Mouse (Mus musculus) c-Kit-positive CD71-negative TER-119-negative erythroid progenitor cells, embryonic 14.5 days (primary cell): ENCODE data around the gene Gm11084.
"Not testable (repeated sequence)": the region's sequence is repeated elsewhere in the genome, so short reads cannot be mapped to it uniquely, and the experiment has no call there.

Source experiments
- DNase-seq: peaks from one replicate; pipeline ENCODE4 v3.0.0-alpha.2; 2013; ENCODE audit warnings: low read depth

Gene Gm11084

DNA sequence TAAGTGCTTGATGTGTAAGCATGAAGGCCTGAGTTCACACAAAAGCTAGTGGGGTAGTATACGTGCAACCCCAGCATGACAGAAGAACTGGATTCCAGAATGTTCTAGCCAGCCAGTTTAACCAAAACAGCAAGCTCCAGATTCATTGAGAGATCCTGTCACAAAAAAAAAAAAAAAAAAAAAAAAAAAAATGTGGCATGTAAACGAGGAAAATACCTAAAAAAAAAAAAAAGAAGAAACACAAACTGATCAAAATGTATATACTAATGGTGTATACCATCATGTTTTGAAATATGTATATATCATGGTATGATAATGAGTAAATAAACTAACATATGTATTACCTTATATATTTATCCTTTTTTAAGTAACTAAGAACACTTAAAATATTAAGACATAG is 7.6 kb upstream of the Gm11084 start:
- no peak for DNase-seq

DNA sequence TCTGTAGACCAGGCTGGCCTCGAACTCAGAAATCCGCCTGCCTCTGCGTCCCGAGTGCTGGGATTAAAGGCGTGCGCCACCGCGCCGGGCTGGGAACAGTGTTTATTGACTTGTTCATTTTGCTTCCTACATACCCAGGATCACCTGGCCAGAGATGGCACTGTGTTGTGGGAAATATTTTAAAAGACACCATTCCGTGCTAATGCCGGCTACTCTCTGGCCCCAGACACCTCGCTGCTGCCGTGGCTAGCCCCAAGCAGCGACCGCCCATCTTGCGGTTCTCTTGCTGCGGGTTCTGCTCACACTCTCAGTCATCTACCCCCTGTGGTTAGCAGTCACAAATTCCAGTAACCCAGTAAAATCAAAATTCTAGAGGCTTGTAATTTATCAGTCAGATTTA is 6.0 kb upstream of the Gm11084 start:
- no peak for DNase-seq

DNA sequence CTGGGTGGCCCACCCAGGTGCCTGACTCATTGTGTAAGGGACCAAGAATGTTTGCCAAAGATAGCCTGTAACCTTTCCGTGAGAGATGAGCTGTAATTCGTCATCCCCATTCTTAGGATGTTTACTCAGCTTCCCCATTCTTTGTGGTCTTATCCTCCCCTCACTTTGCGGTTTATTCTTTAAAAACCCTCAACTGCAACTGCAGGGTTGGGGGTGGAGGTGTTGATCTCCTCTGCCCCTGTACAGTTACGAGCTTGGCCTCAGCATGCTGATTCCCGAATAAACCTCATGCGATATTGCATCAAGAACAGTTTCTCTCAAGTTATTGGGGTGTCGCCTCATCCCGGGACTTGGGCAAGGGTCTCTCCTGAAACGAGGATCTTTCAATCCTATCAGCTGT is 2.4 kb upstream of the Gm11084 start:
- DNase-seq, result not testable (repeated sequence)

DNA sequence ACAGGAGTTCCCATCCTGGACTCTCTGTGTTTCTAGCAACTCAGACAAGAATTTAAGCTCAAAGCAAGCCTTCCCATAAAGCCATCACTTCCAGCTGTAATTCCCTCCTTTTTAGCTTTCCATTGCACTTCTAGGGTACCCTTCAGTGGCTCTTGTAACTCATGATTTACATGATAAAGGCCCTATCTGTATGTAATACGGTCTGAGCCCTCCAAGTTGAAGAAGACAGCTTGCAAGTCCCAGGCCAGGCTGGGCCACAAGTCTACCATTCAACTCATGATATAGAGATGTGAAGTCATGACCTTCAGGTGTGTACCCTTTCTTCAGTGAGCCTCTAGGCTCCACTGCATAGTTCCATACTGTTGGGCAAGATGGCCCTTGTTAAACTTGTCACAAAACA is 1.0 kb downstream of the Gm11084 start:
- no peak for DNase-seq

DNA sequence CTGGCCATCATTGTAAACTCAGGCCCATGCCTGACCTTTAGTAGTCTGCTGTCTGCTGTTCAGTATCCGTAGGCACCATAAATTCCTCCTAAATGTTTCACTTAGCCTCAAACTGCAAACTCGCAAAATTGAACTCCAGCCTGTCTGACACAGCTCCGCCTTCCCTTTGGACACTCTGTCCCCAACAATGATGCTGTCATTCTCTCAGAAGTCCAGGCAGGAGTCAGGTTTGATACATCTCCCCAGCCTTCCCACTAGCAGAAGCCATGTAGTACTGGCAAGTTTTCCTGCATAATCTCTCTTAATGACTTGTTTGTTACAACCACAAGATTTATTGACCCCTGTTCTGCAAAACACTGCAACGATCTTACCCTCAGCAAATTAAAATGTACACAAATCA is 1.7 kb downstream of the Gm11084 start:
- no peak for DNase-seq

DNA sequence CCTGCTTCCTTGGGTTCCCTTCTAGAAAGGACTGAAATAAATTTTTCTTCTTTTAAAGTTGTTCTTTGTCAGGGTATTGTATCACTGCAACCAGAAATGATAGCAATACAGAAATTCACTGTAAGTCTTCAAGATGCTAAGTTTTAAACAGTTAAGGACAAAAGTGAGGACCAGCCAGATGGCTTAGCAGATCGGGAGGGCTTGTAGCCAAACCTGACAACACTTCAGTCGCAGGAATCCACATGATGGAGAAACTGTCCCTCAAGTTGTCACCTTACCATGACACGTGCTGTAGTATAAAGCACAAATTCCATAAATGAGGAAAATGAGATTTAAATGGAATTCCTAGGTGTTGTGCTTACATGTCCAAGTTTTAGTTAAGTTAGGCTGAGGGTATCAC is 3.3 kb downstream of the Gm11084 start:
- no peak for DNase-seq

DNA sequence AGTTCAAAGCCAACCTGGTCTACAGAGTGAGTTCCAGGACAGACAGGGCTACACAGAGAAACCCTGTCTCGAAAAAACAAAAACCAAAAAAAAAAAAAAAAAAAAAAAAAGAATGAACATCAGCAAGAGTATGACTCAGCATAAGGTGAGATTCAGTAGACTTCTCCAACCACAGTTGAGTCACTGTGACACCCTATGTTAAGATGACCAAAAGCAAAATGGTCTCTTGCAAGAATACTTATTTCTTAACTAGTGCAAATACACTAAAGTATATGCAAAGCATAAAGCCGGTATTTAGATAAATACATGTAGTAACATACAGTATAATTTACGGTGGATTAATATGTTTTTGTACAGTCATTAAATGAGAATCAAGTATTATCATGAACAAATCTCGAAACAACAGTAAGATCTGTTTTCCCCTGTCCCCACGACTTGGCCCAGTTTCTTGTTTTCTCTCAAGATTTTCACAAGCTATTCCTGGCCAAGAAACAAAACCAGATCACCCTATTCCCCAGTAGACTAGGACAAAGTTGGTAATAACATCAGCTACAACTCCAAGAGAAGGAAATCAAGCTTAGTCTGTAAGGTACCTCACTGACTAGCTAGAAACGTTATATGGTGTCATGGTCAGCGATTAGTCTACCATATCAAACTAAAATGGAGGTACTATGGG is 4.3 kb downstream of the Gm11084 start:
- no peak for DNase-seq

DNA sequence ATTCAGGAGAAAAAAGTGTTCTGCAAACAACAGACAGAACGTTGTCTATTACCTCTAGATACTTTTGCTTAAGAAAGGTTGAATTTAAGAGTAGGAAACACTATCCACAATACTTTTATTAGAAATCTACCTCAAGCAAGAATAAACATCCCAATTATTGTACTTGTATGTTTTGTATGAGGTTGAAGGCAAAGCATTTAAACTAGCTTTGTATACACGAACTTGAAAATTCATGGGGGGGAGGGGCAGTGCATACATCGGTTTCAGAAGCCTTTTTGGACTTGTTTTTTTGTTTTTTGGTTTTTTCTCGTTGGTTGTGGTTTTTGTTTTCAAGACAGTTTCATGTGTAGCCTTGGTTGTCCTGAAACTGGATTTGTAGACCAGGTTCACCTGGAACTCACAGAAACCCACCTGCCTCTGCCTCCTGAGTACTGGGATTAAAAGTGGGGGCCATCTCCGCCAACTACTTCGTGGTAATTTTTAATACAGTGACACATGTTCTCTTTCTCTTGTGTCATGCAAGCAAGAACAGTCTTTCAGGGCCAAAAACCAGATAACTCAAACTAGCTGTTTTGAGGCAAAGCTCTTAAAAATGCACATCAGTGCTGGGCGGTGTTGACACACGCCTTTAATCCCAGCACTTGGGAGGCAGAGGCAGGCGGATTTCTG is 4.9 kb downstream of the Gm11084 start:
- no peak for DNase-seq

DNA sequence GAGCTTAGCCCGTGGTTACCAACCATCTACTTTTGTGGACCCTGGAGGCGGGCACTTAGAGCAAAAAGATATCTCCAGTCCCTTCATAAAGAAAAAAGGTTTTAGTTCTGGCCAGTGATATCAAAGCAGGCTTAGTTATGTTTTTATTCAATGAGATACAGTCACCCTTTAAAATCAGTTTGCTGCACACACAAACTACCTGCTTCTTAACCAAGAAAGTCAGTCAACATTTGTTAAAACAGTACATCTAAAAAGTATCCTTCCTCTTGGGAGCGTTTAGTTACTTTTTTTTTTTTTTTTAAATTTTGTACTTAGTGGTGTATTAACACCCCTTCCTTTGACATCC is 5.5 kb downstream of the Gm11084 start:
- no peak for DNase-seq

DNA sequence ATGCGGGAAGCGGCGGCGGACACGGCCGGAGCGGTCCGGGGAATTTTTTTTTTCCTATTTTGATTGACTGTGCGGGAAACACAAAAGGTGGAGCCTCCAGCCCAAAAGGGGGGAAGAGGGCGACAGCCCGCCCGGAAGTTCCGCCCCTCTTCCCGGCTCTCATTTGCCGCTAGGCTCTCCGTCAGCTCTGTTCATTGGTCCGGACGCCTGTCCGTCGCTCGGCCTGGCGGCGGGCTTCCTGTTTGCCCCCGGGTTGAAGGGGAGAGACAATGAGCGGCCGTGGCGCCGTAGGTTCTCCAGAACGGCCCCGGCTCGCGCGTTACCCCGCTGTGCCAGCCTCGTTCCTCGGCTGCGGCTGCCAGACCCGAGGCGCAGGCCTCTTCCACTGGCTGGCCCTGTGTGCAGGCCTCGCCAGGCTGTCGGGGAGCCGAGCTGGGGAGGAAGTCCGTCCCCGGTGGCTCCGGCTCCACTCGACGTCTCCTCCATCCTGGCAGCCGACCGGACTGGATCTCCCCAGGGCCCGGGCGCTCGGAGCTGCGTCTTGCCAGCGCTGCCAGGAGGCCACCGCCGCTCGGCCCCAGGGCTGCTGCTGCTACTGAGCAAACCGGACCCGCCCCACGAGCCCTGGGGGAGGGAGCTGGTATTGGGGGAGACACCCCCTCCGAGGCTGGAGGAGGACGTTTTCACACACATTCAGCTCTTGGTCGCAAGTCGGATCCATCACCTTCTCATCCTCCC is 6.0 kb downstream of the Gm11084 start, which contains the start of gene Sp3:
TSS of gene Sp3 (minus strand) at position 110 of the 738 bp plus-strand sequence.
- peak; percentile 90 for DNase-seq

DNA sequence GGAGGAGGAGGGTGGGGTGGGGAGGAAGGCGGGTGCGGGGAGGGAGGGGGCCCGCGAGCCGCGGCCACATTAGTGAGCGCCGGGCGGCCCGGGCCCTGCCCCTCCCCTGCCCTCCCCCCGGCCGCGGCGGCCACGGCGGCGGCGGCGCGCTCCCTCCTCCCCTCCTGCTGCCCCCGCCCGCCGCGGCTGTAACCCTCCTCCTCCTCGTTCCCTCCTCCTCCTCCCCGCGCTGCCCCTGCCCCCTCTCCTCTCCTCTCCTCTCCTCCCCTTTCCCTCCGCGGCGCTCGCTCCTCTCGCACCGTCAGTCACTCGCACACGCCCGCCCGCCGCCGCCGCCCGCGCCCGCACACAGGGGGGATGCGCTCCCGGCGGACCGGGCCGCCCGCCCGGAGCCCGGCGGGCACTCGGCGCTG is 6.9 kb downstream of the Gm11084 start:
- peak; percentile 50 for DNase-seq

DNA sequence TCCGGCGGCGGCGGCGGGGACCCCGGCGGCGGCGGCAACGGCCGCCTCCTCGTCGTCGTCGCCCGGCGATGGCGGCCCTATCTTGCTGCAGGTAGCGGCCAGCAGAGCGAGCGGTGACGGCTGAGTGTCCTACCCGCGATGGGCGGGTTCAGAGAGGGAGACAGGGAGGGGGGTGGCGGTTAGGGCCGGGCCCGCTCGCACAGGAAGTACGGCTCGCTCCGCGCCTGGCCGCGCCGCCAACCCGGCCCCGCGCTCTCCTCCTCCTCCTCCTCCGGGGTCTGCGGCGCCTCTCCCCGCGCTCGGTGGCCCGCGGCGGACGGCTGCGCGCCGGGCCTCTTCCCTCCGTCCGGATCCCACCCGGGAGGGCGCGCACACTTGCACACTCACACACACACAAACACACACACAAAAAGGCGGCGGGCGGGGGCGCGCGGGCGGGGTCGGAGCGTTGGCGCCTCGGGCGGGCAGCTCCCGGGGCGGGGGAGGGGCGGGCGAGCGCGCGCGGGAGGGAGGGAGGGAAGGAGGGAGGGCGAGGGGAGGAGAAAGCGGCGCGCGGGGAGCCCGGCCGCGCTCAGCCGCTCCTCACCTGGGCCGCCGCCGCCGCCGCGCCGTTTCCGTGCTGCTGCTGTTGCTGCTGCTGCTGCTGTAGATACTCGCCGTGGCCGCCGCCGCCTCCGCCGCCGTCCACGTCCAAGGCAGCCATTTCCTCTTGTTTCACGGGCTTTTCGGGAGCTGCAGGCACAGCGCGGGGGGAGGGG is 7.4 kb downstream of the Gm11084 start:
- peak; percentile 53 for DNase-seq

DNA sequence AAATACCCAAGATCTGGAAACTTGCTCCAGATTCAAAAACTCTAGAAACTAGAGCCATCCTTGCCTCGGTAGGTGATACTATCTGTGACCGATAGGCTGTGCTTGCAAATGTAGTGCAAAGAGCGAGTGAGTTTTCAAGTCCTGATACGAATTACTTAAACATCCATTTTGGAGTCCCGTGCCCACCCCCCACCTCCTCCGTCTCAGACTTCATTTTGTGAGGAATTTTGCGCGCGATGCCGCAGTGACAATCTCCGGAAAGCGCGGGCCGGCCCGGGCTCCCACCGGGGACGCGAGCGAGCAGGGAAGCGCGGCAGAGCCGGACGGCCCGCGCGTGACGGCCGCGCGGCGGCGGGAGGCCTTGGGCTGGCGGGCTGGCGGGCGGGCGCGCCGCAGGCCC is 8.0 kb downstream of the Gm11084 start:
- DNase-seq, result peak; percentile 45

DNA sequence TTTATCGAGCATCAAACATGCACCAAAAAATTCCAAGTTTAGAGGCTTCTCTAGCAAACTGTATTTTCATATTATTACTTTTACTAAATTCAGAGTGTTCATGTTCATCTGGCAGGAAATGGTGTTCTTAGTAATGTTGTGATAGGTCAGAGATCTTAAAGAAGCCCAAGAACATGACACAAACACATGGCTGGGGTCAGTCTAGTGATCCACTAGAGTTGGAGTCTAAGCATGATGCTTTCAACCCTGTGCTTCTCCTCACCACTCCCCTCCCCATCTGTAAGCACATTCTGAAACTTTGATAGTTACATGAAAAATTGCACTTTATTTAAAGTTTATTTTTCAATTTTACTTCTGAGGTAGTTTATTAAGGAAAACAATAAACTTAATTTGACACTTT is 9.2 kb downstream of the Gm11084 start:
- DNase-seq, result no peak

DNA sequence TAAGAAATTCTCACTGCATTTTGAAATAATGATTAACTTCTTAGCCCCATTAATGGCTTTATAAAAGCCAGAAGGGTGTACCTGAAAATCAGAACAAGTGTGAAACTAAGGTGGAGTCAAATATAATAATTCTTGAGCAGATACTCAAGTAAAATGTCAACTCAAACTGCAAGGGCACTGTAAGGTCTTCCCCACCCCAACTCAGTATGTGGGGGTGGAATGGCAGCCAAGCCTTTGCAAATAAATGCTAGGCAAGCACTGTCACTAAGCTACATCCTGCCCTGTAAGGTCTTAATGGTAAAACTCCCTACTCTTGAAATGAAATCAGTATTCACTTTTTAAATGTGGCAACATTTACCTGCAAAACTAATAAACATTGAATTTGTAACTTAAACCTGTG is 10.5 kb downstream of the Gm11084 start:
- DNase-seq, result no peak

DNA sequence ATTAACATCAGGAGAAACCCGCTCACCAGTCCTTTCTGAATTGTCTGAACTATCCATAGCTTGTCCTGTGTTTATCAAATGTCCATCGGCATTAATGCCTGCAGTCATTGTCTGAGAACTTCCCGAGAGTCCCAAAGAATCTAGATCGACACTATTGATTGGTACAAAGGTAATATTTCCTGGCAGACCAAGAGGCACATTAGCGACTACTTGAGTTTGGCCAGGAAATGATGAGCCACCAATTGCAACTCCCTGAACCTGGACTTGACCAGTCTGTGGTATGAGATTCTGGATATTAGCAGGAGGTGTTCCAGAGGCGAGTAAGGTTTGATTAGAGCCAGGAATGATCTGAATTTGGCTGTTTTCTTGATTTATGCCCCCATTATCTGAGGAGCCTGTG is 15.7 kb downstream of the Gm11084 start:
- no peak for DNase-seq

DNA sequence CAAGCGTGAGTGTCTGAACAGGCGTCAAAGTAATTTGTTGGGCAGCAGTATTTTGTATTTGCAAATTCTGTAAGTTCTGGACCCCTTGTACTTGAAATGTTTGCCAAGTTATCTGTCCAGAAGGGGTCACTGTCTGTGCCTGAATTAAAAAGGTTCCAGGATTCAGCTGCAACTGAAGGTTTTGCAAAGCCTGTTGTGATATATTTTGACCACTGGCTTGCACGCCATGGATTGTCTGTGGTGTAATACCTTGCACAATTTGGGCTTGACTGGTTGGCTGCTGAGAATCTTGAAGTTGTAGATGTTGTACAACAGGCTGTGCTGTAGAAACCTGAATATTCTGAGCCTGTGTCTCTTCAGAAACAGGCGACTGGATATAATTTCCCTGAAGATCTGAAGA is 16.2 kb downstream of the Gm11084 start:
- DNase-seq, result no peak

DNA sequence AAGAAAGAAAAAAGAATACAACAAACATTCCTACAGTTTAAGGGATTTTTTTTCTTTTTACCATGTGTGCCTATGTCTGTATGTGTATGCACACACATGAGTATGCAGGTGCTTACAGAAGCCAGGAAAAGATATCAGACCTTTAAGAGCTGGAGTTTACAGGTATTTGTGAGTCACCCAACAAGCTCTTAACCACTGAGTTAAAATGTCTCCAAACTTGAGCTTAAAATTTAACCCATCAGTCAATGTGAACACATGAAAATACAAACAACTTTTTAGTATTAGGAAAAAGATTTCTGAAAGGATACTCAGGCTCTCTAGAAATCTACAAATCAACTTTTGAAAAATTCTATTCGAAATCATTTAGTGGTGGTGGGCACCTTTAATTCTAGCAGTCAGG is 18.0 kb downstream of the Gm11084 start:
- no peak for DNase-seq

DNA sequence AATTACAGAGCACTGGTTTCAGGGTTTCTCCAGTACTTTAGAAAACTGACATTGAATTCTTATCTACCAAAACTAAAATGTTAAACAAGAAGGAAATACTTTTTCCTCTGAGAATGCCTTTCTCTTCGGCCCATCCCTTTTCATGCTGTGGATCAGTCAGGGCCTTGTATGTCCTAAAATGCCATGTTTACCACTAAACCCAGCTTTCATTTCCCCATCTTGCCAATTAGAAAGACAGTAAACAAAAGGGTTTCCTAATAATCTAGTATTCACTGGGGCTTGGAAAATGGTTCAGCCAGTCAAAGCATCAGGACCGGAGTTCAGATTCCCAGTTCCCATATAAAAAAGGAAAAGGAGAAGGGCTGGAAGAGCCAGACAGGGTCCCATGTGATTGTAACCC is 21.1 kb downstream of the Gm11084 start:
- DNase-seq, result no peak

DNA sequence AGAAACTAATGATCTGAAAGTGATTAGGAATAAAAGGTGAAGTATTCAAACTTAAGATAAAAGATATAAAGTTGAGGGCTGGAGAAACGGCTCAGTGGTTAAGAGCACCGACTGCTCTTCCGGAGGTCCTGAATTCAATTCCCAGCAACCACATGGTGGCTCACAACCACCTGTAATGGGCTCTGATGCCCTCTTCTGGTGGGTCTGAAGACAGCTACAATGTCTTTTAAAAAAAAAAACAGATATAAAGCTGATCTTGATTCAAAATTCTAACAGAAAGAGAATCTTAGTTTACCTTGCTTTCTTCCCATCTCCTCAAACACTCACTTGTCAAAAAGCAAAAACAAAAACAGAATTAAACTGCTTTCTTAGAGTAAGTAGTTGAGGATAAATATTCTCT is 30.1 kb downstream of the Gm11084 start:
- DNase-seq, result no peak

DNA sequence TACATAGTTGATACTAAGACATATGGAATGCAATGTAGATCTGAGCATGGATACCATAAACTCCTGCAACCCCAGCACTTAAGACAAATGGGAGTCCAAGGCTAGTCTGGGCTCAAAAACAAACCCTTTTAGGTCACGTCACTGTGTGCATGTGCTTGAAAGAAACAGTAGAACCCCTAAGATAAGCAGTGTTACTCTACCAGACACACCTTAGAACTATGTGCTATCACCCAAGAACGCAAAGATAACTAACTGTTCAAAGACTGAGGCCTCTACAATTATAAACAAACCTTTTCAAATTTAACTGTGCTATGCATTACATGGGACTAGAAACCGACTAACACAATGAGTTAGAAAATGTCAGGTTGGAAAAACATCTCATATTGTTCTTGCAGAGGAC is 33.5 kb downstream of the Gm11084 start:
- no peak for DNase-seq

DNA sequence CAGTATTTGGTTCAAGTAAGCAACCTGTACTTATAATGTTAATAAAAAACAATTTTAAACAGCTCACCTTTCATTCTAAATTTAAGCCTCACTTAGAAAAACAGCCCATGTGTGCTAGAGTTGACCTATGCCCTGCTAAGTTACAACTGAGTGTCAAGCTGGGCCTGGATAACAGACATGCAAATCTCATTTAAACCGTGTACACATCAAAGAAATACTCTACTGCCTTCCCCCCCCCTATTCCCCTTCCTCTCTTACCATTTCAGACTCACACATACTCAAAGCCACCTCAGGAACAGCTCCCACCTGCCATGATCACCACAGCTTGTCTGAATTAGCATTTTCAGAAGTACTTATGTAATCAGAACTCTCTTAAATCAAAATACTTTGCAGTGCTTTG is 50.6 kb downstream of the Gm11084 start:
- DNase-seq, result no peak

DNA sequence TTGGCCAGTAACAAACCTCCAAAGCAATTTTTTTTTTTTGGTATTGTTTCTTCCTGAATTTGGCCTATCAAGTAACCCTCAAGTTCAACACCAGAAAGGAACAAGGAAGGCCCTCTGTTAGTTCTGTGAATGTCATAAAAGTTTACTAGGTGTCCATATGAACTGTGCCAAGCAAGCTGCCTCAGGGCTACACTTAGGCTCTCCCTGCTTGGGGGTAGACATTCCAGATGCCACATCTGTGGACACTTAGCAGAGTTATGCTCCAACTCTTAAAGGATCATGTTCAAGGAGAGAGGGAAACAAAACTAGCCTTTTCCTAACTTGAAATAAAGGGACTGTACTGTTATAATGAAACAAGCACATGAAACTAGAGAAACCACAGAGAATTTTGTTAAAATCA is 54.3 kb downstream of the Gm11084 start:
- DNase-seq, result no peak
